Mouse (Mus musculus) olfactory bulb, adult 2 months (tissue): ENCODE measurements around the gene Lix1.

Source experiments
- CTCF ChIP-seq: fragments of 200-500 bp; IDR thresholded peaks from 2 replicates; pipeline ENCODE4 v1.5.1; 2012; ENCODE audit warnings: low read depth, mild to moderate bottlenecking, low read length, moderate library complexity; ENCODE audit not compliant: insufficient read depth
- POLR2A ChIP-seq: fragments of 200-500 bp; IDR thresholded peaks from 2 replicates; pipeline ENCODE4 v1.6.1; 2012; ENCODE audit warnings: mild to moderate bottlenecking, low read depth, low read length, moderate library complexity; ENCODE audit not compliant: insufficient read depth

DNA sequence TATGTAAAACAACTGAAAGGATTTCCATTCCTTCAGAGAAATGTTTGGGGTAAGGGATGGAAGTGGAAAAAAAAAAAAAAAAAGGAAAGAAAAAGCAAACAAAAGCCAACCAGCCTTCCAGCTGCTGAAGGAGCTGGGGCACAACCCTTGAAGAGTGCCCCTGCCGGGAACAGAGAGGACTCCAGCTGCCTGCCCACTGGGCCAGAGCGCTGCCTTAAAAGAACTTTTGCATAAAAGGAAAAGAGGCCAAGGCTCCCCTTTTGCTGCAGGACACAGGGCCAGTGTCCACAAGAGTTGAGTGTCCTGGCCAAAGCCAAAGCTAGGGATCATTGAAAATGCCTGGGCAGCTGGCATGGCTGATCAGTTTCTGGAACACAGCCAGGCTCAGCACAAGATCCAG, 7.1 kb downstream of the Lix1 start:
- TF ChIP-seq POLR2A (no peak), CTCF (0 out of 2 replicates have a peak, but pooled peaks have one; percentile 16)
